Mouse (Mus musculus): Measurements from ENCODE around the gene Fpgt. TPM values are rescaled to one million over a fixed set of nuclear protein-coding genes. Genes with fewer than 3 reads are reported as not detected.

Fpgt gene
- polyA plus RNA-seq, 1 experiment from 2014 or later: 14.7 TPM

DNA sequence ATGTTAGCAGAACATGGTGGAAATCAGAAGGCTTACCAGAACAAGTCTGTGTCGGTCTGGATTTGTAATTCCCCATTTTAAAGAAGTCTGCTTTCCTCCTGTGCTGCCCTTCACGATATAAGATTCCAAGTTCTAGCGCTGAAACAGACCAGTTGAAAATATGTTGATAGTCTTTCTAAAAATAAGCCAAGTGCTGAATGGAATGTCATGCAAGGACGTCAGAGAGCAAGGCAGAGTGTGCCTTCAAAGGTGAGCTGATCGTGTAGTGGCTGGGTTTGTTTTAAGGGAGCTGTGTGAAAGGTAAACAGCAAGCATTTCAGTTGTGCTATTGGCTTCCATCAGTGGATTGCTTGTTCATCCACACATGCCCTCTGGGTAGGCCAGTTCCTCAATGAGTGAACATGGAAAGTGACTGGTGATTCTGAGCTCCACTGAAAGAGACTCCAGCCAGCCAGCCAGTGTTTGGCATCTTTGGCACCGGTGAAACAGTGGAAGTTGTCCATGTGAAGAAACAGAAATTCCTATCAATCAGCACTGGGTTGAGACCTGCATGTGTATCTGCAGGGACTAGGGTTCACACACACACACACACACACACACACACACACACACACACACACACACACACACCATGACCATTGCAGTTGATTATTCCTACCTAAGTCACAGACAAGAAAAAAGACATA, 37.8 kb downstream of the Fpgt start, which contains the start of gene Tnni3k:
Gene Tnni3k (minus strand): TSS at position 177 of the 686 bp plus-strand sequence.
- Histone ChIP-seq H3K4me3 (peak within 1 kb of the TSS; percentile 47), H3K9me3 (replicated peaks) (no peaks in the 10 kb centered on the region), H3K27me3 (replicated peaks) (no peaks in the 10 kb centered on the region), H3K36me3 (no peaks in the 10 kb centered on the region), H3K9ac (peak within 1 kb of the TSS; percentile 65), H3K27ac (ENCODE audit: poor library complexity, severe bottlenecking) (peak within 1 kb of the TSS; percentile 92), H3K4me1 (replicated peaks) (peaks cover 5% of the 10 kb centered on the region; the same call in 1 of the 2 replicates), H3K4me2 (peak within 1 kb of the TSS; percentile 57)
- 28% methylated on average over 6 of the region's 6 CpGs for WGBS
- ATAC-seq (ENCODE audit: insufficient number of reproducible peaks, low FRiP score): peak; percentile 71

DNA sequence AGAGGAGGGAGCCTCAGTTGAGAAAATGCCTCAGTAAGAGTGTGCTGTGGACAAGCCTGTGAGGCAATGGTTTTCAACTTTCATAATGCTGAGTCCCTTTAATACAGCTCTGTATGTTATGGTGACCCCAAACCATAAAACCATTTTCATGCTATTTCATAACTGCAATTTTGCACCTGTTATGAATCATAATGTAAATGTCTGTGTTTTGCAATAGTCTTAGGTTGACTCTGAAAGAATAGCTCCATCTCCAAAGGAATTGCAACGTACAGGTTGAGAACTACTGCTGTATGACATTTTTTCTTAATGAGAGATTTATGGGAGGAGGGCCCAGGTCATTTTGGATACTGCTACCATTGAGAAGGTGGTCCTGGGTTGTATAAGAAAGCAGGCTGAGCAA, 40.0 kb downstream of the Fpgt start:
- Histone ChIP-seq H3K36me3 (no peaks in the 10 kb centered on the region), H3K4me3 (peak overlapping the region; percentile 35), H3K27me3 (replicated peaks) (no peaks in the 10 kb centered on the region), H3K27ac (ENCODE audit: poor library complexity, severe bottlenecking) (0 out of 2 replicates have a peak overlapping the region, but pooled peaks have one; percentile 16), H3K9me3 (replicated peaks) (no peaks in the 10 kb centered on the region), H3K4me1 (replicated peaks) (peaks cover 5% of the 10 kb centered on the region; the same call in 1 of the 2 replicates), H3K4me2 (peak overlapping the region; percentile 57), H3K9ac (no peak overlapping the region; the same call in 1 of the 2 replicates)
- ATAC-seq (ENCODE audit: insufficient number of reproducible peaks, low FRiP score): no peak
- 50% methylated on average over 1 of the region's 1 CpGs for WGBS

GRCm38 (mm10) chr3:155052021-155052420, 41.2 kb downstream of the Fpgt start:
- Histone ChIP-seq H3K27ac (ENCODE audit: poor library complexity, severe bottlenecking) (no peak overlapping the region), H3K4me2 (no peak overlapping the region), H3K9me3 (replicated peaks) (no peaks in the 10 kb centered on the region), H3K9ac (no peak overlapping the region), H3K4me1 (replicated peaks) (peaks cover 5% of the 10 kb centered on the region; the same call in 1 of the 2 replicates), H3K4me3 (no peak overlapping the region), H3K27me3 (replicated peaks) (no peaks in the 10 kb centered on the region), H3K36me3 (no peaks in the 10 kb centered on the region)
- no peak for ATAC-seq (ENCODE audit: insufficient number of reproducible peaks, low FRiP score)

DNA sequence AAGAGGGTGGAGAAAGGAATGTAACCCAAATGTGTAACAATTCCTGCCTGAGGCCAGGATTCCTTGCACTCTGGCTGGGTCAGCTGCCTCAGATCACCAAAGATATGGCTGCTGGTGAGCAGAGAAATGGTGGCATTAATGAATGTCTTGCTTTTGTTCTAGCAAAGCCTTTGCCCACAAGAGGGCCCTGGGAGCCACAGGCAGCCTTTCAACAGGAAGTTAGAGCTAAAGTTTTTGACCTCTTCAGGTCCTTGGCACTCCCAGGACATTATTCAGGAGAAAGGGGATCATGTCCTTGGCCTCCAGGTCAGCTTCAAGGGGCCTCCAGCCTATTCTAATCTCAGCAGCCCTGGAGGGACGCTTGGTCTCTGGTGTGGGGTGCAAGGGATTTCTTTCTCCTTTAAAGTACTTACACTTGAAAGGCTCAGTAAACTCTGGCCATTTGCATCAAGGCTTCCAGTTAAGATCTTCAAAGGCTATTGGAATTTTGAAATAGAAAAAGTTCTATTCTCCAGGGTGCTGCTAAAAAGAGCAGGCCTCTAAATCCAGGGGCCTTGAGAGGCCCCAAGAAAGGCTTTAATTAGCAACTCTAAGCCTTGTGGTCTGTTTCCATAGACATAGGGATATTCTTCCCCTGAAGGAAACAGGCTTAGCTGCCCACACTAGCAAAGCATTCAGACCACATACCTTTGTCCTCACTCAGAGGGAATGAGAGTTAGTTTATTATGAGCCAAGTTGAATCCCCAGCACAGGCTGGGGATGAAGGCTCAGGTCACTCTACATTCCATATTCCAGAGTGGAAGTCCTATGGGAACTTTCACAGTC, 54.0 kb downstream of the Fpgt start:
- no peaks in the 10 kb centered on the region for H3K27me3 ChIP-seq (replicated peaks)
- H3K4me3 ChIP-seq: no peak overlapping the region
- no peak overlapping the region for H3K9ac ChIP-seq
- H3K4me2 ChIP-seq: no peak overlapping the region
- peaks cover 17% of the 10 kb centered on the region for H3K36me3 ChIP-seq
- H3K4me1 ChIP-seq (replicated peaks): peaks cover 32% of the 10 kb centered on the region
- no peak for ATAC-seq (ENCODE audit: insufficient number of reproducible peaks, low FRiP score)
- no peaks in the 10 kb centered on the region for H3K9me3 ChIP-seq (replicated peaks)
- H3K27ac ChIP-seq (ENCODE audit: poor library complexity, severe bottlenecking): peak overlapping the region; percentile 71
- WGBS: 13% methylated on average over 1 of the region's 1 CpGs

Other genes with a start within 250 kb of the Fpgt start
- 43.5 and 48.3 TPM in 2 replicates for gene Tnni3k, start 38.0 kb downstream of the Fpgt start, polyA plus RNA-seq (2016; fragmentation: Nextera tagmentation; extraction: Ambion mirVana)
- gene Lrriq3, start within 50 bp of the Fpgt start, polyA plus RNA-seq (2016; fragmentation: Nextera tagmentation; extraction: Ambion mirVana): 0.72 and 0.95 TPM in 2 replicates

Data from heart, embryonic 12.5 days (tissue).